In the genomic region with DNA sequence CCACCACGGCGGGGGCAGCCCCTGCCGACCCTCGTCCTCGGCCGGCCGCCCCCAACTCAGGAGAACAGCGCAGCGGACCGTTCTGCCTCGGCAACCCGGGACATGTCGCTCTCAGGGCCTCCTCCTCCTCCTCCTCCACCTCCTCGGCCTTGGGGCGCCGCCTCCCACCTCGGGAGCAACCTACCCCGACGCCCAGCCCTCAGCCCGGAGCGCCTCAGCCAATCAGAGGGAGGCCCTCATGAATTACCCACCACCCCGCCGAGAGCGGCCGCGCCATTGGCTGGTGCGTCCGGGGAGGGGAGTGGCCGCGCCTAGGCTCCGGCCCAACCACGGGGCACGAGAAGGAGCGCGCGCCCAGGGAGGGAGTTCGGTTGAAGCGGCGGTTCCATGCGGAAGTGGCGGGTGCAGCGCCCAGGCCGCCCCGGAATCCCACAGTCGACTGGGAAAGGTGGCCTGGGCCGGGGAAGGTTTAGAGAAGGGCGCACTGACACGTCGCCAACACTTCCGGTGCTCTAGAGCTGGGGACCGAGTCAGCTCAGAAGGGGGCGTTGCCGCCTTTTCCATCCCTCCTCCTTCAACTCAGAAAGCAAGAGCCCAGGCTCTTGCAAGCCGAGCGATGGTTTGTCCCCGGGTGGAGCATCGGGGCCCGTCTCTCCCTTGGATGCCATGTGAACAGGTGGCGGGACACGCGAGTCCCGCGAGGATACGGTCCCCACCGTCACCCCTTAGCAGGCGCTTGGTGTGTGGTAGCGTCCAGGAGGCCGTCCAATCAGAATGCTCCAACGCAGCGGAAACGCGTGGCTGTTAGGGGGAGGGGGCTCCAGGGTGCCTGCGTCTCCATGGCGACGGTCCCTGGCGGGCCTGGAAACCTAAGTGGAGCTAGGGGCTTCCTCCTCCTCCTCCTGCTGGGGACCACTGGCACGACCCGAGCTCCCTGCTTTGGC, we compare ENCODE assay signal across 7 mouse cellular contexts. TPM values are rescaled to one million over a fixed set of nuclear protein-coding genes. Genes with fewer than 3 reads are reported as not detected.
A peak's percentile ranks its signal among the peaks of the same experiment; 100 is the strongest.
DNase-seq lines count a peak whose midpoint lies in the region; ATAC-seq and TF ChIP-seq lines count a peak whose summit lies in the region.

A gene (minus strand): TSS at position 140 of the 944 bp plus-strand sequence.

- H3K27me3 ChIP-seq in embryonic facial prominence, embryonic 12.5 days = no peaks in the 10 kb centered on the region
- no peaks in the 10 kb centered on the region for H3K27me3 ChIP-seq in kidney, adult 2 months (replicated peaks; ENCODE audit: control insufficient read depth, insufficient read depth, low read length)
- H3K27me3 ChIP-seq in limb, embryonic 12.5 days = no peaks in the 10 kb centered on the region
- H3K27me3 ChIP-seq in midbrain, embryonic 15.5 days (replicated peaks) = no peaks in the 10 kb centered on the region
- H3K27me3 ChIP-seq in spleen, adult 2 months (ENCODE audit: control insufficient read depth, insufficient read depth, low read length) = no peaks in the 10 kb centered on the region

- H3K9ac ChIP-seq in embryonic facial prominence, embryonic 12.5 days = peak within 1 kb of the TSS; percentile 90
- H3K9ac ChIP-seq in limb, embryonic 12.5 days (replicated peaks) = peak within 1 kb of the TSS; percentile 97
- peak within 1 kb of the TSS; percentile 96 for H3K9ac ChIP-seq in midbrain, embryonic 15.5 days

- TF ChIP-seq CTCF in kidney, adult 2 months (conservative IDR thresholded peaks at IDR 0.05; ENCODE audit: insufficient read depth, insufficient read length, low read depth, low read length) = no peak
- no peak for TF ChIP-seq CTCF in spleen, adult 2 months (IDR thresholded peaks at IDR 0.05; ENCODE audit: extremely low read depth, insufficient read depth, insufficient read length, insufficient replicate concordance)

- peak within 1 kb of the TSS; percentile 95 for H3K27ac ChIP-seq in embryonic facial prominence, embryonic 12.5 days
- peak within 1 kb of the TSS; percentile 87 for H3K27ac ChIP-seq in kidney, adult 2 months (ENCODE audit: insufficient read depth, low read depth, low read length)
- H3K27ac ChIP-seq in limb, embryonic 12.5 days = peak within 1 kb of the TSS; percentile 96
- peak within 1 kb of the TSS; percentile 99 for H3K27ac ChIP-seq in midbrain, embryonic 15.5 days
- H3K27ac ChIP-seq in spleen, adult 2 months (ENCODE audit: insufficient read depth, low read length) = peak within 1 kb of the TSS; percentile 94

- no peaks in the 10 kb centered on the region for H3K36me3 ChIP-seq in embryonic facial prominence, embryonic 12.5 days
- no peaks in the 10 kb centered on the region for H3K36me3 ChIP-seq in kidney, adult 2 months (ENCODE audit: control insufficient read depth, insufficient read depth, low read length)
- H3K36me3 ChIP-seq in limb, embryonic 12.5 days = peaks cover 3% of the 10 kb centered on the region; the same call in 1 of the 2 replicates
- H3K36me3 ChIP-seq in midbrain, embryonic 15.5 days (replicated peaks) = no peaks in the 10 kb centered on the region
- H3K36me3 ChIP-seq in spleen, adult 2 months (ENCODE audit: control insufficient read depth, insufficient read depth, low read length) = no peaks in the 10 kb centered on the region

- peak within 1 kb of the TSS; percentile 80 for H3K4me2 ChIP-seq in embryonic facial prominence, embryonic 12.5 days (replicated peaks)
- peak within 1 kb of the TSS; percentile 82 for H3K4me2 ChIP-seq in limb, embryonic 12.5 days
- H3K4me2 ChIP-seq in midbrain, embryonic 15.5 days = peak within 1 kb of the TSS; percentile 92

- H3K4me3 ChIP-seq in embryonic facial prominence, embryonic 12.5 days = peak within 1 kb of the TSS; percentile 96
- H3K4me3 ChIP-seq in kidney, adult 2 months (ENCODE audit: insufficient read depth, low read depth, low read length) = peak within 1 kb of the TSS; percentile 87
- peak within 1 kb of the TSS; percentile 98 for H3K4me3 ChIP-seq in limb, embryonic 12.5 days (replicated peaks)
- peak within 1 kb of the TSS; percentile 97 for H3K4me3 ChIP-seq in midbrain, embryonic 15.5 days
- peak within 1 kb of the TSS; percentile 82 for H3K4me3 ChIP-seq in spleen, adult 2 months (ENCODE audit: extremely low read depth, insufficient read depth, insufficient read length)

- peak; percentile 77 for TF ChIP-seq POLR2A in kidney, adult 2 months (IDR thresholded peaks at IDR 0.05; ENCODE audit: low read depth, low read length)
- TF ChIP-seq POLR2A in spleen, adult 2 months (IDR thresholded peaks at IDR 0.05; ENCODE audit: low read depth, low read length) = peak; percentile 92

- H3K9me3 ChIP-seq in embryonic facial prominence, embryonic 12.5 days = no peaks in the 10 kb centered on the region
- H3K9me3 ChIP-seq in limb, embryonic 12.5 days = no peaks in the 10 kb centered on the region
- no peaks in the 10 kb centered on the region for H3K9me3 ChIP-seq in midbrain, embryonic 15.5 days

- peaks cover 51% of the 10 kb centered on the region for H3K4me1 ChIP-seq in embryonic facial prominence, embryonic 12.5 days
- H3K4me1 ChIP-seq in kidney, adult 2 months (ENCODE audit: control insufficient read depth, insufficient read depth, low read length) = peaks cover 22% of the 10 kb centered on the region
- peaks cover 53% of the 10 kb centered on the region for H3K4me1 ChIP-seq in limb, embryonic 12.5 days (replicated peaks)
- H3K4me1 ChIP-seq in midbrain, embryonic 15.5 days = peaks cover 46% of the 10 kb centered on the region
- H3K4me1 ChIP-seq in spleen, adult 2 months (ENCODE audit: control insufficient read depth, insufficient read depth, insufficient read length) = peaks cover 13% of the 10 kb centered on the region; the same call in 1 of the 2 replicates

- ATAC-seq in embryonic facial prominence, embryonic 12.5 days (ENCODE audit: insufficient number of reproducible peaks, insufficient read depth, low FRiP score, low TSS enrichment) = peak; percentile 98
- peak; percentile 97 for ATAC-seq in limb, embryonic 12.5 days (ENCODE audit: insufficient number of reproducible peaks, insufficient read depth, low FRiP score, low TSS enrichment, low read depth)
- ATAC-seq in midbrain, embryonic 15.5 days (replicated peaks) = peak; percentile 98

- under 1% methylated on average over 76 of the region's 78 CpGs for WGBS in embryonic facial prominence, embryonic 12.5 days
- under 1% methylated on average over 64 of the region's 78 CpGs for WGBS in kidney, adult 2 months
- WGBS in limb, embryonic 12.5 days = under 1% methylated on average over 71 of the region's 78 CpGs
- under 1% methylated on average over 78 of the region's 78 CpGs for WGBS in midbrain, embryonic 15.5 days
- WGBS in spleen, adult 2 months = under 1% methylated on average over 77 of the region's 78 CpGs

- peak; percentile 99 for DNase-seq in adrenal gland, postnatal 25 days
- DNase-seq in heart, adult 18-20 months = peak; percentile 97 to 99
- peak; percentile 99 for DNase-seq in kidney, adult 2 months
- DNase-seq in spleen, adult 2 months (ENCODE audit: low read depth in 1 of 2, low spot score in 2 of 2) = peak; percentile 94 to 98

RNA-seq across cellular contexts. Expression of the gene that starts here (rescaled TPM):
- total RNA-seq in adrenal gland, postnatal 25 days (2021) = 139 and 194 TPM in 2 replicates
- 82.1 and 86.6 TPM in 2 replicates for polyA plus RNA-seq in embryonic facial prominence, embryonic 12.5 days (2016; fragmentation: Nextera tagmentation; extraction: Ambion mirVana)
- 10 to 100 TPM; 81.5 to 82.4 TPM for total RNA-seq in heart, adult 18-20 months (2021)
- polyA plus RNA-seq in kidney, adult 2 months (2012; rRNA removed) = 202 and 209 TPM in 2 replicates
- 76.6 and 89.6 TPM in 2 replicates for polyA plus RNA-seq in limb, embryonic 12.5 days (2016; fragmentation: Nextera tagmentation; extraction: Ambion mirVana)
- polyA plus RNA-seq in midbrain, embryonic 15.5 days (2015; fragmentation: Nextera tagmentation; extraction: Ambion mirVana) = 28.9 and 29.8 TPM in 2 replicates
- polyA plus RNA-seq in spleen, adult 2 months (2012; rRNA removed) = 39.1 and 44.0 TPM in 2 replicates

Comparison
In these comparisons a context has a peak if more than half of its experiments do, and no peak if none do; other contexts are left out.
1. Peak in every context shown above with its lines: DNase-seq, ATAC-seq, H3K4me3 ChIP-seq and H3K27ac ChIP-seq.